22 mouse cellular contexts compared by ENCODE assay signal in the genomic region with DNA sequence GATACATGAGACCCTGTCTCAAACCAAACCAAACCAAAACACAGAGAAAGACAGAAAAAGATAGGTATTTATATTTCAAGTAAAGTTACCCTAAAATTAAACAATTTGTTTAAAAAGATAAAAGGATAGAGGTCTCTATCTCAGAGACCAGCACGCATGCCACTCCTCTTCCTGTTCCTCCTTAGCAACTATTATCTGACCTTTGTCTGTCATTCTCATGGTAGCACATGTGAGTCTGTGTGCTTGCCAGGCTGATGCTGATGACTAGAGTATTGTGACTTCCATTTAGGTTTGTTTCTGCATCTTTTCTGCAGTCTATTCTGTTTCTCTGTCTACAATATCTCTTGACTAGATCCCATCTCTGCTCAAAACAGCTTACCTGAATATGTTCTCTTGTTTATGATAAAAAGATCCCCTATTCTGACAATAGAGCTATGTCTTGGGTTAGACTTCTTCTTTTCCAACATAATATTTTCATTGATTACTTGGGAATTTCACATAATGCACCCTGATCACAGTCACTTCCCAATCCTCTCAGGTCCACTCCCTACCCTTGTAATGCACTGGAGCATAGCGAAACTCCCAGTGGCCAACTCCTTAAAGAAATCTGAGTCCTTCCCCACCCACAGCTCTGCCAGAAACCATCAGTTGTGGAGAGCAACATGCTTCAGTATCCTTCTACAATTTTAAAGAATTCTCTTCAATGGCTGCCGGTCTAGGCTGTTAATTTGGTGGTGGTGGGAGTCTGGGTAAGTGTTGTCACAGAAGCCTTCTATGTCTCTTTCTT.
DNase-seq lines count a peak whose midpoint lies in the region; ATAC-seq lines count a peak whose summit lies in the region.
"Had no signal": no experiment of that assay in that cellular context is flagged by ENCODE, and none has a peak within 500 bp of the region (broad histone marks: within the 10 kb centered on the region; RNA-seq: fewer than 3 reads in every experiment).

No protein-coding gene starts in this region.

- no peaks in the 10 kb centered on the region for H3K4me1 ChIP-seq in kidney, embryonic 15.5 days
- H3K4me1 ChIP-seq: embryonic facial prominence, embryonic 10.5 days; embryonic facial prominence, embryonic 12.5 days; forebrain, embryonic 13.5 days; forebrain, embryonic 15.5 days had no signal

- no peaks in the 10 kb centered on the region for H3K27me3 ChIP-seq in kidney, embryonic 15.5 days
- H3K27me3 ChIP-seq: embryonic facial prominence, embryonic 12.5 days; forebrain, embryonic 13.5 days; forebrain, embryonic 15.5 days had no signal

- no peak for ATAC-seq in CD4-positive, CD25-positive, alpha-beta regulatory T cell, adult 4 months
- ATAC-seq in kidney, embryonic 15.5 days (replicated peaks; ENCODE audit: low FRiP score), result peak; percentile 64; the same call in 1 of the 2 replicates
- peak; percentile 92 for ATAC-seq in megakaryocyte progenitor cell, adult 5-6 weeks (replicated peaks; ENCODE audit: poor library complexity)
- ATAC-seq: forebrain, embryonic 13.5 days; forebrain, embryonic 15.5 days; forebrain, postnatal 0 days had no signal

- 70% methylated on average over 3 of the region's 3 CpGs for WGBS in kidney, embryonic 15.5 days

- no peak overlapping the region for H3K4me2 ChIP-seq in kidney, embryonic 15.5 days
- H3K4me2 ChIP-seq: embryonic facial prominence, embryonic 12.5 days; forebrain, embryonic 13.5 days; forebrain, embryonic 15.5 days had no signal

- no peak overlapping the region for H3K9ac ChIP-seq in kidney, embryonic 15.5 days
- H3K9ac ChIP-seq: embryonic facial prominence, embryonic 12.5 days; forebrain, embryonic 13.5 days; forebrain, embryonic 15.5 days; forebrain, postnatal 0 days had no signal

- H3K27ac ChIP-seq in kidney, embryonic 15.5 days, result no peak overlapping the region
- H3K27ac ChIP-seq: embryonic facial prominence, embryonic 10.5 days; embryonic facial prominence, embryonic 12.5 days; forebrain, embryonic 13.5 days; forebrain, embryonic 15.5 days had no signal

- peak; percentile 8 for DNase-seq in CD4-positive, CD25-positive, alpha-beta regulatory T cell, adult 2 months (ENCODE audit: low read depth, low spot score)
- no peak for DNase-seq in kidney, postnatal 10 days
- peak; percentile 42 for DNase-seq in 416B (ENCODE audit: low read depth)
- DNase-seq in frontal cortex, adult 2 months (ENCODE audit: extremely low spot score in 1 of 2, low spot score in 1 of 2), result no peak
- no peak for DNase-seq in ovary, adult 18-20 months (ENCODE audit: low spot score)
- DNase-seq: adrenal gland, adult 2 months; adrenal gland, postnatal 10 days; adrenal gland, postnatal 25 days; cerebellum, adult 11 months; cerebellum, adult 18-20 months; cerebellum, adult 8-10 months; cerebellum, adult 9-11 months; cerebellum, postnatal 14 days; cerebellum, postnatal 36 days; forebrain, postnatal 0 days had no signal

- H3K4me3 ChIP-seq in kidney, embryonic 15.5 days (replicated peaks), result no peak overlapping the region
- H3K4me3 ChIP-seq: embryonic facial prominence, embryonic 10.5 days; embryonic facial prominence, embryonic 12.5 days; forebrain, embryonic 13.5 days; forebrain, embryonic 15.5 days had no signal

- H3K36me3 ChIP-seq in kidney, embryonic 15.5 days, result no peaks in the 10 kb centered on the region
- H3K36me3 ChIP-seq: embryonic facial prominence, embryonic 10.5 days; embryonic facial prominence, embryonic 12.5 days; forebrain, embryonic 15.5 days had no signal

- no peaks in the 10 kb centered on the region for H3K9me3 ChIP-seq in kidney, embryonic 15.5 days (replicated peaks)
- H3K9me3 ChIP-seq: embryonic facial prominence, embryonic 10.5 days; embryonic facial prominence, embryonic 12.5 days; forebrain, embryonic 13.5 days; forebrain, embryonic 15.5 days had no signal

Comparison
In these comparisons a context has a peak if more than half of its experiments do, and no peak if none do; other contexts are left out.
1. DNase-seq: peak in CD4-positive, CD25-positive, alpha-beta regulatory T cell, adult 2 months (single experiment) and 416B (single experiment); none in kidney, postnatal 10 days (single experiment), frontal cortex, adult 2 months (0 of 2) and ovary, adult 18-20 months (single experiment).